In genomic region chr19:7178841-7179452, GRCm38 (mm10) we compare ENCODE assay signal across 12 mouse cellular contexts. TPM values are rescaled to one million over a fixed set of nuclear protein-coding genes. Genes with fewer than 3 reads are reported as not detected.
DNase-seq lines count a peak whose midpoint lies in the region; ATAC-seq lines count a peak whose summit lies in the region.
"Had no signal": no experiment of that assay in that cellular context is flagged by ENCODE, and none has a peak within 500 bp of the region (broad histone marks: within the 10 kb centered on the region; RNA-seq: fewer than 3 reads in every experiment).

No protein-coding gene starts in this region.

- no peaks in the 10 kb centered on the region for H3K9me3 ChIP-seq in midbrain, embryonic 10.5 days (replicated peaks)
- H3K9me3 ChIP-seq in midbrain, embryonic 15.5 days, result no peaks in the 10 kb centered on the region
- H3K9me3 ChIP-seq in limb, embryonic 15.5 days, result no peaks in the 10 kb centered on the region
- H3K9me3 ChIP-seq: embryonic facial prominence, embryonic 13.5 days; hindbrain, embryonic 13.5 days; liver, embryonic 12.5 days had no signal

- no peak for DNase-seq in midbrain, embryonic 10.5 days (ENCODE audit: low spot score)
- DNase-seq in cerebellum, adult 9-11 months, result peak; percentile 83
- peak; percentile 74 for DNase-seq in kidney, adult 18-20 months
- DNase-seq in gastrocnemius, postnatal 14 days, result no peak
- DNase-seq: right cerebral cortex, postnatal 25 days; thymus, adult 18-20 months had no signal

- WGBS in midbrain, embryonic 10.5 days, result 40% methylated on average over 3 of the region's 3 CpGs
- WGBS in midbrain, embryonic 15.5 days, result 63% methylated on average over 3 of the region's 3 CpGs
- 36% methylated on average over 3 of the region's 3 CpGs for WGBS in limb, embryonic 15.5 days

- H3K36me3 ChIP-seq in midbrain, embryonic 10.5 days, result no peaks in the 10 kb centered on the region
- no peaks in the 10 kb centered on the region for H3K36me3 ChIP-seq in midbrain, embryonic 15.5 days (replicated peaks)
- no peaks in the 10 kb centered on the region for H3K36me3 ChIP-seq in limb, embryonic 15.5 days
- H3K36me3 ChIP-seq: embryonic facial prominence, embryonic 13.5 days; hindbrain, embryonic 13.5 days; liver, embryonic 12.5 days had no signal

- no peak for ATAC-seq in midbrain, embryonic 15.5 days (replicated peaks)
- ATAC-seq in limb, embryonic 15.5 days (ENCODE audit: insufficient number of reproducible peaks, low FRiP score, low TSS enrichment, low read depth), result no peak
- ATAC-seq in frontal cortex, adult (ENCODE audit: low TSS enrichment), result no peak
- ATAC-seq: liver, embryonic 12.5 days had no signal

- no peak overlapping the region for H3K4me2 ChIP-seq in midbrain, embryonic 15.5 days
- no peak overlapping the region for H3K4me2 ChIP-seq in limb, embryonic 15.5 days
- H3K4me2 ChIP-seq: embryonic facial prominence, embryonic 13.5 days; hindbrain, embryonic 13.5 days; liver, embryonic 12.5 days had no signal

- intact Hi-C loops in gastrocnemius, postnatal 14 days (cut with DNase I; ENCODE audit: low total_unique reads), result no loop called here

- peaks cover 96% of the 10 kb centered on the region for H3K27me3 ChIP-seq in midbrain, embryonic 10.5 days (ENCODE audit: low read depth, poor library complexity, severe bottlenecking)
- 0 out of 2 replicates have a peak, but pooled peaks cover 16% of the 10 kb centered on the region for H3K27me3 ChIP-seq in midbrain, embryonic 15.5 days (replicated peaks)
- 0 out of 2 replicates have a peak, but pooled peaks cover 7% of the 10 kb centered on the region for H3K27me3 ChIP-seq in limb, embryonic 15.5 days

- H3K4me1 ChIP-seq in midbrain, embryonic 10.5 days, result peaks cover 59% of the 10 kb centered on the region
- peaks cover 37% of the 10 kb centered on the region for H3K4me1 ChIP-seq in midbrain, embryonic 15.5 days
- H3K4me1 ChIP-seq in limb, embryonic 15.5 days, result peaks cover 66% of the 10 kb centered on the region

- H3K4me3 ChIP-seq in midbrain, embryonic 10.5 days, result no peak overlapping the region
- no peak overlapping the region for H3K4me3 ChIP-seq in midbrain, embryonic 15.5 days
- H3K4me3 ChIP-seq in limb, embryonic 15.5 days, result no peak overlapping the region
- H3K4me3 ChIP-seq: embryonic facial prominence, embryonic 13.5 days; hindbrain, embryonic 13.5 days; liver, embryonic 12.5 days had no signal

- 0 out of 2 replicates have a peak overlapping the region, but pooled peaks have one; percentile 39 for H3K27ac ChIP-seq in midbrain, embryonic 10.5 days (replicated peaks)
- H3K27ac ChIP-seq in midbrain, embryonic 15.5 days, result no peak overlapping the region
- peak overlapping the region; percentile 23; the same call in 1 of the 2 replicates for H3K27ac ChIP-seq in limb, embryonic 15.5 days
- H3K27ac ChIP-seq: embryonic facial prominence, embryonic 13.5 days; hindbrain, embryonic 13.5 days; liver, embryonic 12.5 days had no signal

- no peak overlapping the region for H3K9ac ChIP-seq in midbrain, embryonic 15.5 days
- no peak overlapping the region for H3K9ac ChIP-seq in limb, embryonic 15.5 days
- H3K9ac ChIP-seq: hindbrain, embryonic 13.5 days; liver, embryonic 12.5 days had no signal

RNA-seq across cellular contexts. Expression of gene Otub1, which starts 27.2 kb away (rescaled TPM):
- polyA plus RNA-seq in midbrain, embryonic 10.5 days (2016; fragmentation: Nextera tagmentation; extraction: Ambion mirVana), result 274 and 293 TPM in 2 replicates
- polyA plus RNA-seq in midbrain, embryonic 15.5 days (2015; fragmentation: Nextera tagmentation; extraction: Ambion mirVana), result 242 and 255 TPM in 2 replicates
- 183 and 197 TPM in 2 replicates for polyA plus RNA-seq in limb, embryonic 15.5 days (2015; fragmentation: Nextera tagmentation; extraction: Ambion mirVana)
- 10 to 100 TPM; 52.6 to 62.6 TPM for total RNA-seq in gastrocnemius, postnatal 14 days (2021)

RNA-seq across cellular contexts. Expression of gene Cox8a, which starts 38.5 kb away (rescaled TPM):
- 895 and 900 TPM in 2 replicates for polyA plus RNA-seq in midbrain, embryonic 10.5 days (2016; fragmentation: Nextera tagmentation; extraction: Ambion mirVana)
- 837 and 848 TPM in 2 replicates for polyA plus RNA-seq in midbrain, embryonic 15.5 days (2015; fragmentation: Nextera tagmentation; extraction: Ambion mirVana)
- 676 and 682 TPM in 2 replicates for polyA plus RNA-seq in limb, embryonic 15.5 days (2015; fragmentation: Nextera tagmentation; extraction: Ambion mirVana)
- total RNA-seq in gastrocnemius, postnatal 14 days (2021), result 100 to 1,000 TPM; 167 TPM

Comparison
In these comparisons a context has a peak if more than half of its experiments do, and no peak if none do; other contexts are left out.
1. DNase-seq: peak in cerebellum, adult 9-11 months (single experiment) and kidney, adult 18-20 months (single experiment); none in midbrain, embryonic 10.5 days (single experiment) and gastrocnemius, postnatal 14 days (single experiment).